Mouse (Mus musculus): ENCODE data around the gene Anks1b.

The Anks1b gene

GRCm38 (mm10) chr10:90370751-90371150 is 497.4 kb downstream of the Anks1b start:
- DNase-seq (ENCODE audit: low read depth, low spot score), result no peak

GRCm38 (mm10) chr10:90373469-90373868 is 500.2 kb downstream of the Anks1b start:
- peak; percentile 20 for DNase-seq (ENCODE audit: low read depth, low spot score)

- no peak for DNase-seq (ENCODE audit: low read depth, low spot score)
Observed at GRCm38 (mm10) chr10:90376605-90377004, 503.3 kb downstream of the Anks1b start.

- DNase-seq (ENCODE audit: low read depth, low spot score), result no peak
Observed at GRCm38 (mm10) chr10:90380062-90380461, 506.8 kb downstream of the Anks1b start.

- DNase-seq (ENCODE audit: low read depth, low spot score), result no peak
Observed at GRCm38 (mm10) chr10:90380704-90381339, 507.5 kb downstream of the Anks1b start.

- no peak for DNase-seq (ENCODE audit: low read depth, low spot score)
Observed at GRCm38 (mm10) chr10:90400382-90400781, 527.1 kb downstream of the Anks1b start.

GRCm38 (mm10) chr10:90408484-90408883 is 535.2 kb downstream of the Anks1b start:
- no peak for DNase-seq (ENCODE audit: low read depth, low spot score)

- DNase-seq (ENCODE audit: low read depth, low spot score), result no peak
Observed at GRCm38 (mm10) chr10:90431527-90431926, 558.2 kb downstream of the Anks1b start.

GRCm38 (mm10) chr10:90431974-90432373 is 558.7 kb downstream of the Anks1b start:
- DNase-seq (ENCODE audit: low read depth, low spot score), result no peak

- DNase-seq (ENCODE audit: low read depth, low spot score), result no peak
Observed at GRCm38 (mm10) chr10:90432479-90432878, 559.2 kb downstream of the Anks1b start.

- DNase-seq (ENCODE audit: low read depth, low spot score), result no peak
Observed at GRCm38 (mm10) chr10:90441036-90441435, 567.7 kb downstream of the Anks1b start.

- no peak for DNase-seq (ENCODE audit: low read depth, low spot score)
Observed at GRCm38 (mm10) chr10:90441656-90442055, 568.3 kb downstream of the Anks1b start.

- DNase-seq (ENCODE audit: low read depth, low spot score), result no peak
Observed at GRCm38 (mm10) chr10:90464906-90465305, 591.6 kb downstream of the Anks1b start.

- DNase-seq (ENCODE audit: low read depth, low spot score), result no peak
Observed at GRCm38 (mm10) chr10:90465426-90465825, 592.1 kb downstream of the Anks1b start.

- no peak for DNase-seq (ENCODE audit: low read depth, low spot score)
Observed at GRCm38 (mm10) chr10:90467546-90467945, 594.2 kb downstream of the Anks1b start.

GRCm38 (mm10) chr10:90493436-90493835 is 620.1 kb downstream of the Anks1b start:
- DNase-seq (ENCODE audit: low read depth, low spot score), result no peak

GRCm38 (mm10) chr10:90493996-90494642 is 620.8 kb downstream of the Anks1b start:
- DNase-seq (ENCODE audit: low read depth, low spot score), result no peak

GRCm38 (mm10) chr10:90494981-90495516 is 621.7 kb downstream of the Anks1b start:
- DNase-seq (ENCODE audit: low read depth, low spot score), result no peak

GRCm38 (mm10) chr10:90507561-90507960 is 634.3 kb downstream of the Anks1b start:
- DNase-seq (ENCODE audit: low read depth, low spot score), result no peak

- DNase-seq (ENCODE audit: low read depth, low spot score), result no peak
Observed at GRCm38 (mm10) chr10:90512801-90513200, 639.5 kb downstream of the Anks1b start.

- DNase-seq (ENCODE audit: low read depth, low spot score), result no peak
Observed at GRCm38 (mm10) chr10:90531813-90532212, 658.5 kb downstream of the Anks1b start.

GRCm38 (mm10) chr10:90535370-90535769 is 662.1 kb downstream of the Anks1b start:
- DNase-seq (ENCODE audit: low read depth, low spot score), result no peak

- DNase-seq (ENCODE audit: low read depth, low spot score), result no peak
Observed at GRCm38 (mm10) chr10:90546635-90547034, 673.3 kb downstream of the Anks1b start.
